Mouse (Mus musculus): ENCODE data around the gene Ybx1. TPM values are rescaled to one million over a fixed set of nuclear protein-coding genes. Genes with fewer than 3 reads are reported as not detected.

Gene Ybx1
- polyA plus RNA-seq, 2 experiments, result 546 to 757 TPM

GRCm38 (mm10) chr4:119234348-119234747 is 60.1 kb downstream of the Ybx1 start:
- WGBS, result 72% methylated on average over 3 of the region's 3 CpGs
- TF ChIP-seq POLR2A (IDR thresholded peaks at IDR 0.05; ENCODE audit: borderline replicate concordance, extremely low read depth, insufficient read depth, insufficient read length), result no peak
- H3K9me3 ChIP-seq (ENCODE audit: control insufficient read depth, low read length), result no peaks in the 10 kb centered on the region
- peak overlapping the region; percentile 68; the same call in 1 of the 2 replicates for H3K27ac ChIP-seq (replicated peaks; ENCODE audit: low read depth, low read length)
- no peak for DNase-seq (ENCODE audit: low spot score)
- no peaks in the 10 kb centered on the region for H3K27me3 ChIP-seq (ENCODE audit: control insufficient read depth, insufficient read depth, low read length)
- peaks cover 29% of the 10 kb centered on the region for H3K36me3 ChIP-seq (ENCODE audit: control insufficient read depth, insufficient read depth, low read length)
- peaks cover 8% of the 10 kb centered on the region for H3K4me1 ChIP-seq (ENCODE audit: control insufficient read depth, insufficient read depth, low read length)
- no peak for ATAC-seq (ENCODE audit: low FRiP score, low read depth)
- H3K9ac ChIP-seq (ENCODE audit: low read depth, low read length, severe bottlenecking), result peak overlapping the region; percentile 86
- peak overlapping the region; percentile 96 for H3K4me3 ChIP-seq (replicated peaks; ENCODE audit: low read length)
- peak overlapping the region; percentile 53 for H3K4me2 ChIP-seq (replicated peaks; ENCODE audit: low read depth, low read length, severe bottlenecking)

GRCm38 (mm10) chr4:119233256-119233901 is 61.0 kb downstream of the Ybx1 start:
- Histone ChIP-seq H3K4me2 (replicated peaks; ENCODE audit: low read depth, low read length, severe bottlenecking) (peak overlapping the region; percentile 53), H3K27me3 (ENCODE audit: control insufficient read depth, insufficient read depth, low read length) (no peaks in the 10 kb centered on the region), H3K4me1 (ENCODE audit: control insufficient read depth, insufficient read depth, low read length) (peaks cover 8% of the 10 kb centered on the region), H3K36me3 (ENCODE audit: control insufficient read depth, insufficient read depth, low read length) (peaks cover 31% of the 10 kb centered on the region), H3K4me3 (replicated peaks; ENCODE audit: low read length) (peak overlapping the region; percentile 96), H3K27ac (replicated peaks; ENCODE audit: low read depth, low read length) (peak overlapping the region; percentile 74), H3K9ac (ENCODE audit: low read depth, low read length, severe bottlenecking) (peak overlapping the region; percentile 86), H3K9me3 (ENCODE audit: control insufficient read depth, low read length) (no peaks in the 10 kb centered on the region)
- WGBS, result under 1% methylated on average over 29 of the region's 36 CpGs
- ATAC-seq (ENCODE audit: low FRiP score, low read depth), result peak; percentile 39
- peak; percentile 87 for DNase-seq (ENCODE audit: low spot score)
- TF ChIP-seq POLR2A (IDR thresholded peaks at IDR 0.05; ENCODE audit: borderline replicate concordance, extremely low read depth, insufficient read depth, insufficient read length), result no peak

GRCm38 (mm10) chr4:119232410-119233255 is 61.8 kb downstream of the Ybx1 start, which contains the start of the genes AU022252 and P3h1:
Gene AU022252 (minus strand): TSS chr4:119232712.
Gene P3h1 (plus strand): TSS chr4:119232915.
- ATAC-seq (ENCODE audit: low FRiP score, low read depth) (peak; percentile 98), DNase-seq (ENCODE audit: low spot score) (peak; percentile 100)
- Histone ChIP-seq H3K4me2 (replicated peaks; ENCODE audit: low read depth, low read length, severe bottlenecking) (peak within 1 kb of the TSS; percentile 78), H3K36me3 (ENCODE audit: control insufficient read depth, insufficient read depth, low read length) (peaks cover 28% of the 10 kb centered on the region), H3K27ac (replicated peaks; ENCODE audit: low read depth, low read length) (peak within 1 kb of the TSS; percentile 74), H3K9me3 (ENCODE audit: control insufficient read depth, low read length) (no peaks in the 10 kb centered on the region), H3K27me3 (ENCODE audit: control insufficient read depth, insufficient read depth, low read length) (no peaks in the 10 kb centered on the region), H3K4me3 (replicated peaks; ENCODE audit: low read length) (peak within 1 kb of the TSS; percentile 96), H3K4me1 (ENCODE audit: control insufficient read depth, insufficient read depth, low read length) (peaks cover 8% of the 10 kb centered on the region), H3K9ac (ENCODE audit: low read depth, low read length, severe bottlenecking) (peak within 1 kb of the TSS; percentile 86)
- 3% methylated on average over 42 of the region's 71 CpGs for WGBS
- peak; percentile 40; the same call in 1 of the 2 replicates for TF ChIP-seq POLR2A (IDR thresholded peaks at IDR 0.05; ENCODE audit: borderline replicate concordance, extremely low read depth, insufficient read depth, insufficient read length)

Other genes with a start within 250 kb of the Ybx1 start
- gene Slc2a1, start 185.9 kb downstream of the Ybx1 start, polyA plus RNA-seq (2012; rRNA removed), result 108 and 155 TPM in 2 replicates
- 134 and 141 TPM in 2 replicates for gene Slc2a1, start 185.9 kb downstream of the Ybx1 start, polyA plus RNA-seq (2014; fragmentation: Nextera tagmentation; extraction: Ambion mirVana)
- 10.6 and 13.1 TPM in 2 replicates for gene Zfp691, start 120.4 kb downstream of the Ybx1 start, polyA plus RNA-seq (2012; rRNA removed)
- 7.2 TPM in 2 replicates for gene Zfp691, start 120.4 kb downstream of the Ybx1 start, polyA plus RNA-seq (2014; fragmentation: Nextera tagmentation; extraction: Ambion mirVana)
- gene Ermap, start 104.6 kb downstream of the Ybx1 start, polyA plus RNA-seq (2012; rRNA removed), result 1.7 and 2.1 TPM in 2 replicates
- gene Ermap, start 104.6 kb downstream of the Ybx1 start, polyA plus RNA-seq (2014; fragmentation: Nextera tagmentation; extraction: Ambion mirVana), result 0.97 and 1.6 TPM in 2 replicates
- 109 and 125 TPM in 2 replicates for gene Svbp, start 99.3 kb downstream of the Ybx1 start, polyA plus RNA-seq (2012; rRNA removed)
- gene Svbp, start 99.3 kb downstream of the Ybx1 start, polyA plus RNA-seq (2014; fragmentation: Nextera tagmentation; extraction: Ambion mirVana), result 211 and 245 TPM in 2 replicates
- 0.11 and 0.19 TPM in 2 replicates for gene Tmem269, start 76.4 kb downstream of the Ybx1 start, polyA plus RNA-seq (2012; rRNA removed)
- not detected in 2 replicates for gene Tmem269, start 76.4 kb downstream of the Ybx1 start, polyA plus RNA-seq (2014; fragmentation: Nextera tagmentation; extraction: Ambion mirVana)
- gene AU022252, start 61.9 kb downstream of the Ybx1 start, polyA plus RNA-seq (2012; rRNA removed), result 17.2 and 17.6 TPM in 2 replicates
- 31.9 and 33.9 TPM in 2 replicates for gene AU022252, start 61.9 kb downstream of the Ybx1 start, polyA plus RNA-seq (2014; fragmentation: Nextera tagmentation; extraction: Ambion mirVana)
- 162 and 200 TPM in 2 replicates for gene P3h1, start 61.7 kb downstream of the Ybx1 start, polyA plus RNA-seq (2012; rRNA removed)
- gene P3h1, start 61.7 kb downstream of the Ybx1 start, polyA plus RNA-seq (2014; fragmentation: Nextera tagmentation; extraction: Ambion mirVana), result 93.2 and 98.0 TPM in 2 replicates
- 0.38 and 0.59 TPM in 2 replicates for gene Cldn19, start 39.2 kb downstream of the Ybx1 start, polyA plus RNA-seq (2012; rRNA removed)
- 0.10 and 0.91 TPM in 2 replicates for gene Cldn19, start 39.2 kb downstream of the Ybx1 start, polyA plus RNA-seq (2014; fragmentation: Nextera tagmentation; extraction: Ambion mirVana)
- gene Ppih, start 25.9 kb upstream of the Ybx1 start, polyA plus RNA-seq (2012; rRNA removed), result 65.0 and 81.4 TPM in 2 replicates
- gene Ppih, start 25.9 kb upstream of the Ybx1 start, polyA plus RNA-seq (2014; fragmentation: Nextera tagmentation; extraction: Ambion mirVana), result 87.9 and 88.5 TPM in 2 replicates
- gene Ccdc30, start 120.9 kb upstream of the Ybx1 start, polyA plus RNA-seq (2012; rRNA removed), result 2.5 TPM in 2 replicates
- 3.9 and 5.8 TPM in 2 replicates for gene Ccdc30, start 120.9 kb upstream of the Ybx1 start, polyA plus RNA-seq (2014; fragmentation: Nextera tagmentation; extraction: Ambion mirVana)
- gene Ppcs, start 127.8 kb upstream of the Ybx1 start, polyA plus RNA-seq (2012; rRNA removed), result 15.3 and 15.5 TPM in 2 replicates
- gene Ppcs, start 127.8 kb upstream of the Ybx1 start, polyA plus RNA-seq (2014; fragmentation: Nextera tagmentation; extraction: Ambion mirVana), result 28.4 and 29.1 TPM in 2 replicates
- gene Zmynd12, start 128.2 kb upstream of the Ybx1 start, polyA plus RNA-seq (2012; rRNA removed), result 0.19 and 0.29 TPM in 2 replicates
- 0.22 and 0.29 TPM in 2 replicates for gene Zmynd12, start 128.2 kb upstream of the Ybx1 start, polyA plus RNA-seq (2014; fragmentation: Nextera tagmentation; extraction: Ambion mirVana)
- gene Rimkla, start 198.0 kb upstream of the Ybx1 start, polyA plus RNA-seq (2012; rRNA removed), result 0.79 and 1.1 TPM in 2 replicates
- gene Rimkla, start 198.0 kb upstream of the Ybx1 start, polyA plus RNA-seq (2014; fragmentation: Nextera tagmentation; extraction: Ambion mirVana), result 0.62 and 0.75 TPM in 2 replicates
- 31.5 and 34.5 TPM in 2 replicates for gene Foxj3, start 242.4 kb upstream of the Ybx1 start, polyA plus RNA-seq (2012; rRNA removed)
- 23.5 and 25.4 TPM in 2 replicates for gene Foxj3, start 242.4 kb upstream of the Ybx1 start, polyA plus RNA-seq (2014; fragmentation: Nextera tagmentation; extraction: Ambion mirVana)
- gene Frg2f1, start 244.9 kb upstream of the Ybx1 start, polyA plus RNA-seq (2012; rRNA removed), result 10.2 and 12.2 TPM in 2 replicates
- gene Frg2f1, start 244.9 kb upstream of the Ybx1 start, polyA plus RNA-seq (2014; fragmentation: Nextera tagmentation; extraction: Ambion mirVana), result 5.0 and 5.5 TPM in 2 replicates